ENCODE assay signal across 23 mouse cellular contexts in the genomic region with DNA sequence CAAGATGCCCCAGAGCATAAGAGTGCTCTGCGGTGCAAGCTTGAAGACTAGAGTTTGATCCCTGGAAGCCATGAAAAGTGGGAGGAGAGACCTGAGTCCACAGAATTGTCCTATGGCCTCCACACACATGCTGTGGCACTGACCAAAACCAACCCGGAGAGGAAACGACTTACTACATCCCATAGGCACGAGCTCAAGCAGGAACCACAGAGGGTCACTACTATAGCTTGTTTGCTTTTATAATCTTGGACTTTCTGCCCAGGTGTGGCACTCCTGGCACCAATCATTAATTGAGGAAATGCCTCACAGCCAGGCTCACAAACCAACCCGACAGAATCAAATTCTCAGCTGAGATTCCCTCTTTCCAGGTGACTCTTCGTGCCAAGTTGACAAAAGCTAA. TPM values are rescaled to one million over a fixed set of nuclear protein-coding genes. Genes with fewer than 3 reads are reported as not detected.
"Had no signal": no experiment of that assay in that cellular context is flagged by ENCODE, and none has a peak within 500 bp of the region (broad histone marks: within the 10 kb centered on the region; RNA-seq: fewer than 3 reads in every experiment).

No protein-coding gene starts in this region.

- ATAC-seq: liver, postnatal 0 days; lung, postnatal 0 days; midbrain, embryonic 16.5 days had no signal

- H3K4me3 ChIP-seq: lung, embryonic 15.5 days; midbrain, embryonic 10.5 days; midbrain, embryonic 12.5 days; myocyte; neural tube, embryonic 13.5 days; neural tube, embryonic 15.5 days; stomach, embryonic 15.5 days had no signal

- H3K4me2 ChIP-seq: lung, embryonic 15.5 days; midbrain, embryonic 12.5 days; neural tube, embryonic 13.5 days; neural tube, embryonic 15.5 days; stomach, embryonic 15.5 days had no signal

- H3K36me3 ChIP-seq: midbrain, embryonic 10.5 days; midbrain, embryonic 12.5 days; neural tube, embryonic 13.5 days; neural tube, embryonic 15.5 days had no signal

- H3K27me3 ChIP-seq: lung, embryonic 15.5 days; midbrain, embryonic 12.5 days; neural tube, embryonic 13.5 days; neural tube, embryonic 15.5 days; stomach, embryonic 15.5 days had no signal

- DNase-seq: liver, postnatal 0 days; lung, adult 2 months; lung, postnatal 14 days; lung, postnatal 36 days; midbrain, embryonic 14.5 days; retina, postnatal 1 day; right cerebral cortex, adult 18-20 months; right cerebral cortex, postnatal 25 days; right cerebral cortex, postnatal 4 days; thymus, adult 18-20 months; thymus, postnatal 14 days; thymus, postnatal 36 days had no signal

- H3K9ac ChIP-seq: liver, postnatal 0 days; lung, embryonic 15.5 days; midbrain, embryonic 12.5 days; neural tube, embryonic 13.5 days; neural tube, embryonic 15.5 days; stomach, embryonic 15.5 days had no signal

- H3K27ac ChIP-seq: lung, embryonic 15.5 days; macrophage; midbrain, embryonic 10.5 days; midbrain, embryonic 12.5 days; neural tube, embryonic 13.5 days; neural tube, embryonic 15.5 days; stomach, embryonic 15.5 days had no signal

- H3K9me3 ChIP-seq: neural tube, embryonic 15.5 days had no signal

RNA-seq across cellular contexts. Expression of a gene that starts 50.3 kb away (rescaled TPM):
- total RNA-seq: megakaryocyte-erythroid progenitor cell, adult 5-6 weeks had no signal
- polyA plus RNA-seq: macrophage, myocyte had no signal
